Mouse (Mus musculus) olfactory bulb, adult 2 months (tissue): ENCODE measurements around the gene Rabgap1l. TPM values are rescaled to one million over a fixed set of nuclear protein-coding genes. Genes with fewer than 3 reads are reported as not detected.

ENCODE experiments used
- H3K27ac ChIP-seq: fragments of 200-500 bp; 2 replicates; pipeline ENCODE4 v1.5.1; 2012; ENCODE audit warnings: low read depth, low read length; ENCODE audit not compliant: insufficient read depth
- H3K4me1 ChIP-seq: fragments of 200-500 bp; 2 replicates; pipeline ENCODE4 v1.6.1; 2012; ENCODE audit warnings: low read length; ENCODE audit not compliant: control insufficient read depth, insufficient read depth
- H3K4me3 ChIP-seq: fragments of 200-500 bp; 2 replicates; pipeline ENCODE4 v1.5.1; 2012; ENCODE audit warnings: mild to moderate bottlenecking, low read depth, low read length, moderate library complexity; ENCODE audit not compliant: insufficient read depth
- CTCF ChIP-seq: fragments of 200-500 bp; IDR thresholded peaks from 2 replicates; pipeline ENCODE4 v1.5.1; 2012; ENCODE audit warnings: low read depth, mild to moderate bottlenecking, low read length, moderate library complexity; ENCODE audit not compliant: insufficient read depth
- POLR2A ChIP-seq: fragments of 200-500 bp; IDR thresholded peaks from 2 replicates; pipeline ENCODE4 v1.6.1; 2012; ENCODE audit warnings: mild to moderate bottlenecking, low read depth, low read length, moderate library complexity; ENCODE audit not compliant: insufficient read depth
- WGBS: fragments of 180-500 bp; shearing (Covaris S2); methylation state at CpG from one replicate; pipeline ENCODE4 v1.1.7; 2018; 5-methylcytosine and 5-hydroxymethylcytosine counted together
- polyA plus RNA-seq: library from polyadenylated mRNA; stranded (reverse); fragments of >200 nt; gene quantifications from 2 replicates; pipeline ENCODE4 v1.2.4, GENCODE M21; 2012; ENCODE audit warnings: low replicate concordance; ENCODE audit not compliant: missing spikeins, insufficient read depth, insufficient read length

Rabgap1l gene
- polyA plus RNA-seq, 1 experiment: 89.2 TPM

GRCm38 (mm10) chr1:160814198-160814597 is 21.2 kb upstream of the Rabgap1l start:
- TF ChIP-seq POLR2A (no peak), CTCF (no peak)
- H3K27ac ChIP-seq: no peak overlapping the region
- WGBS: 91% methylated on average over 5 of the region's 5 CpGs
- no peak overlapping the region for H3K4me3 ChIP-seq
- H3K4me1 ChIP-seq: no peaks in the 10 kb centered on the region

GRCm38 (mm10) chr1:160812428-160812827 is 19.4 kb upstream of the Rabgap1l start:
- Histone ChIP-seq H3K4me3 (no peak overlapping the region), H3K4me1 (no peaks in the 10 kb centered on the region), H3K27ac (no peak overlapping the region)
- TF ChIP-seq CTCF (no peak), POLR2A (no peak)

- Histone ChIP-seq H3K27ac (no peak overlapping the region), H3K4me1 (no peaks in the 10 kb centered on the region), H3K4me3 (no peak overlapping the region)
- no peak for TF ChIP-seq POLR2A
- TF ChIP-seq CTCF: no peak
- WGBS: 61% methylated on average over 1 of the region's 1 CpGs
These were observed 18.9 kb upstream of the Rabgap1l start for GRCm38 (mm10) chr1:160811930-160812329.

- H3K4me1 ChIP-seq: no peaks in the 10 kb centered on the region
- H3K4me3 ChIP-seq: no peak overlapping the region
- H3K27ac ChIP-seq: no peak overlapping the region
- WGBS: 79% methylated on average over 2 of the region's 2 CpGs
- no peak for TF ChIP-seq POLR2A
These were observed 12.3 kb upstream of the Rabgap1l start for GRCm38 (mm10) chr1:160805268-160805667.

- Histone ChIP-seq H3K4me1 (no peaks in the 10 kb centered on the region), H3K27ac (no peak overlapping the region), H3K4me3 (no peak overlapping the region)
- WGBS: 61% methylated on average over 3 of the region's 3 CpGs
- no peak for TF ChIP-seq CTCF
- TF ChIP-seq POLR2A: no peak
These were observed 7.0 kb upstream of the Rabgap1l start for GRCm38 (mm10) chr1:160799972-160800371.

GRCm38 (mm10) chr1:160795016-160795415 is 2.0 kb upstream of the Rabgap1l start:
- peaks cover 2% of the 10 kb centered on the region; the same call in 1 of the 2 replicates for H3K4me1 ChIP-seq
- H3K4me3 ChIP-seq: no peak overlapping the region
- 71% methylated on average over 2 of the region's 2 CpGs for WGBS
- no peak overlapping the region for H3K27ac ChIP-seq
- TF ChIP-seq CTCF (no peak), POLR2A (no peak)

GRCm38 (mm10) chr1:160793791-160794757 is 1.1 kb upstream of the Rabgap1l start:
- Histone ChIP-seq H3K4me3 (no peak overlapping the region), H3K27ac (no peak overlapping the region), H3K4me1 (peaks cover 2% of the 10 kb centered on the region; the same call in 1 of the 2 replicates)
- WGBS: 87% methylated on average over 13 of the region's 13 CpGs
- TF ChIP-seq CTCF: no peak
- TF ChIP-seq POLR2A: no peak

- H3K4me3 ChIP-seq: peak overlapping the region; percentile 95
- peaks cover 2% of the 10 kb centered on the region; the same call in 1 of the 2 replicates for H3K4me1 ChIP-seq
- peak overlapping the region; percentile 21; the same call in 1 of the 2 replicates for H3K27ac ChIP-seq
- no peak for TF ChIP-seq POLR2A
- TF ChIP-seq CTCF: no peak
- WGBS: 1% methylated on average over 46 of the region's 51 CpGs
These were observed 790 bp downstream of the Rabgap1l start for GRCm38 (mm10) chr1:160792156-160792685.
